Mouse (Mus musculus) spleen, postnatal 4 days (tissue): ENCODE data around the gene Nop2.
"Not testable (repeated sequence)": the region's sequence is repeated elsewhere in the genome, so short reads cannot be mapped to it uniquely, and the experiment has no call there.

Experiments
- DNase-seq, 2 experiments: peaks; one replicate each; pipeline ENCODE4 v3.0.0; 2022; ENCODE audit warnings: low spot score in 2 of 2

Nop2 gene

GRCm38 (mm10) chr6:125153682-125154081 lies 22.0 kb downstream of the Nop2 start:
- no peak for DNase-seq

- DNase-seq: no peak
These were observed 22.8 kb downstream of the Nop2 start for GRCm38 (mm10) chr6:125154550-125154949.

- no peak for DNase-seq
These were observed 23.6 kb downstream of the Nop2 start for GRCm38 (mm10) chr6:125155262-125155661.

GRCm38 (mm10) chr6:125156491-125156890 lies 24.8 kb downstream of the Nop2 start:
- DNase-seq: no peak

- DNase-seq: no peak
These were observed 25.4 kb downstream of the Nop2 start for GRCm38 (mm10) chr6:125156903-125157614.

- DNase-seq: no peak
These were observed 27.3 kb downstream of the Nop2 start for GRCm38 (mm10) chr6:125158944-125159492.

GRCm38 (mm10) chr6:125159773-125160557 lies 28.3 kb downstream of the Nop2 start:
- no peak for DNase-seq

GRCm38 (mm10) chr6:125160558-125160853 lies 28.8 kb downstream of the Nop2 start:
- no peak for DNase-seq

GRCm38 (mm10) chr6:125160854-125161760 lies 29.4 kb downstream of the Nop2 start:
- DNase-seq: no peak

GRCm38 (mm10) chr6:125161971-125162370 lies 30.3 kb downstream of the Nop2 start:
- peak; percentile 70 to 87 for DNase-seq

GRCm38 (mm10) chr6:125162615-125163305 lies 31.1 kb downstream of the Nop2 start:
- DNase-seq: not testable (repeated sequence)

GRCm38 (mm10) chr6:125163801-125164657 lies 32.3 kb downstream of the Nop2 start:
- DNase-seq: no peak

- peak; percentile 55 to 78 for DNase-seq
These were observed 33.1 kb downstream of the Nop2 start for GRCm38 (mm10) chr6:125164672-125165327.

- peak; percentile 92 to 93 for DNase-seq
These were observed 33.7 kb downstream of the Nop2 start for GRCm38 (mm10) chr6:125165328-125165891.

- peak; percentile 53 to 72 for DNase-seq
These were observed 34.5 kb downstream of the Nop2 start, which contains the start of gene Gapdh for GRCm38 (mm10) chr6:125166051-125166751. Gapdh (minus strand) TSS chr6:125166467.

- no peak for DNase-seq
These were observed 35.3 kb downstream of the Nop2 start for GRCm38 (mm10) chr6:125166861-125167650.

GRCm38 (mm10) chr6:125168086-125168485 lies 36.4 kb downstream of the Nop2 start:
- no peak for DNase-seq

- no peak for DNase-seq
These were observed 38.5 kb downstream of the Nop2 start for GRCm38 (mm10) chr6:125170194-125170593.
